Mouse (Mus musculus) forebrain, postnatal 0 days (tissue): ENCODE measurements around the gene Gosr2. TPM values are rescaled to one million over a fixed set of nuclear protein-coding genes. Genes with fewer than 3 reads are reported as not detected.

Experiments
- ATAC-seq: fragments of 200-750 bp; cut with Nextera tagmentation; 2 replicates; pipeline ENCODE4 v1.8.0; 2017; ENCODE audit warnings: mild to moderate bottlenecking, moderate library complexity
- DNase-seq: peaks from one replicate; pipeline ENCODE4 v3.0.0-alpha.2; 2015
- H3K27ac ChIP-seq: fragments of 300-500 bp; sonication (generic); 2 replicates; pipeline ENCODE4 v1.5.1; 2014; ENCODE audit warnings: low read depth, mild to moderate bottlenecking, antibody characterized with exemption, low read length, moderate library complexity, mixed read lengths
- H3K27me3 ChIP-seq: fragments of 300-500 bp; sonication (generic); 2 replicates; pipeline ENCODE4 v1.6.1; 2014; ENCODE audit warnings: mild to moderate bottlenecking, low read length, mixed read lengths; ENCODE audit not compliant: insufficient read depth
- H3K36me3 ChIP-seq: fragments of 300-500 bp; sonication (generic); 2 replicates; pipeline ENCODE4 v1.6.1; 2014; ENCODE audit warnings: mild to moderate bottlenecking, moderate library complexity; ENCODE audit not compliant: insufficient read depth
- H3K4me1 ChIP-seq: fragments of 300-500 bp; sonication (generic); 2 replicates; pipeline ENCODE4 v1.6.1; 2014; ENCODE audit warnings: antibody characterized with exemption; ENCODE audit not compliant: insufficient read depth
- H3K4me2 ChIP-seq: fragments of 300-500 bp; sonication (generic); 2 replicates; pipeline ENCODE4 v1.6.1; 2014; ENCODE audit warnings: low read depth, mild to moderate bottlenecking, moderate library complexity
- H3K4me3 ChIP-seq: fragments of 300-500 bp; sonication (generic); 2 replicates; pipeline ENCODE4 v1.5.1; 2014; ENCODE audit warnings: low read depth, low read length, mixed read lengths
- H3K9ac ChIP-seq: fragments of 300-500 bp; sonication (generic); 2 replicates; pipeline ENCODE4 v1.6.1; 2014; ENCODE audit warnings: mild to moderate bottlenecking
- H3K9me3 ChIP-seq: fragments of 300-500 bp; sonication (generic); 2 replicates; pipeline ENCODE4 v1.6.1; 2016; ENCODE audit warnings: low read length
- CTCF ChIP-seq: sonication (generic); IDR thresholded peaks from 2 replicates; pipeline ENCODE4 v1.5.1; 2016; ENCODE audit warnings: antibody characterized with exemption, control low read depth, low read depth
- WGBS: fragments of 180-500 bp; shearing (Covaris S2); extraction: QIAGEN DNeasy Blood & Tissue Kit; methylation state at CpG from one replicate; pipeline ENCODE4 v1.1.7; 2014; 5-methylcytosine and 5-hydroxymethylcytosine counted together
- polyA plus RNA-seq: library from polyadenylated mRNA; unstranded; fragments of >200 nt; fragmentation: Nextera tagmentation; extraction: Ambion mirVana; gene quantifications from 2 replicates; pipeline ENCODE4 v1.2.1, GENCODE M21; 2015
- total RNA-seq: library from RNA; depleted of rRNA; stranded (reverse); fragments of >200 nt; gene quantifications from 2 replicates; pipeline ENCODE4 v1.2.3, GENCODE M21; 2014

Gosr2 gene
- total and polyA plus RNA-seq, 2 experiments from 2014 or later: 102 to 117 TPM

DNA sequence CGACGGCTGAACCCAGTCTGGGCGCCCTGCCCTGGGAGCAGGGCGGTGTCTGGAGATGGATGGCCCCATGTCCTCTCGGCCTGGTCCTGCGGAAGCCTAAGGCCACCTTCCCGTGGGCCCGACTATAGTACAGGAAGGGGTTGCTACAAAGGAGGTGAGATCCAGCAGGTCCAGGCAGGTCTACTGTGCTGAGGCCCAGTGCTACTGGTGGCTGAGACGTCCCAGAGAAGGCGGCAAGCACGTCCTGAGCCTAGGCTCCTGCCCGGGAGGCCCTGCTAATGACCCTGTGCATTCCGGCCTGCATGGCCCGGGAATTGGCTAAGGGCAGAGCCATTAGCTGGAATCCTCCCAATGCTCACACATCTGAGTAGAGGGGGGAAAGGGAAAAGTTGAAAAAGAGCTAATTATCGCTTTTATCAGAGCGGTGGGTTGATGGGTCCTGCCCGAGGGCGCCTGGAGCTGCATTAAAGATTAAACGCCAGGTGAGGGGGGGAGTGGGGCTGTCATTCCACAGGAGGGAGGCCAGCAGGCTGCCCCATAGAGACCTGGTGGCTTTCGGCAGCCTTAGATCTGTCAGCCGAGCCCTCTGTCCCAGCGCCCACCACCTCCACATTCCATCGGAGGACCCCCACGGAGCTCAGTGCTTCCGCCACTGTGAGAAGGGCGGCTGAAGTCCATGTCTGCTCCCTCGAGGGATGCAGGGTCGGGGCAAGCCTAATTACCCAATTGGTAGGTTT, 14.3 kb upstream of the Gosr2 start:
- ATAC-seq (no peak), DNase-seq (no peak)
- Histone ChIP-seq H3K27me3 (no peaks in the 10 kb centered on the region), H3K9me3 (no peaks in the 10 kb centered on the region), H3K4me3 (no peak overlapping the region), H3K4me2 (no peak overlapping the region), H3K27ac (no peak overlapping the region), H3K9ac (no peak overlapping the region), H3K36me3 (no peaks in the 10 kb centered on the region), H3K4me1 (no peaks in the 10 kb centered on the region)
- 57% methylated on average over 28 of the region's 28 CpGs for WGBS
- TF ChIP-seq CTCF: no peak

DNA sequence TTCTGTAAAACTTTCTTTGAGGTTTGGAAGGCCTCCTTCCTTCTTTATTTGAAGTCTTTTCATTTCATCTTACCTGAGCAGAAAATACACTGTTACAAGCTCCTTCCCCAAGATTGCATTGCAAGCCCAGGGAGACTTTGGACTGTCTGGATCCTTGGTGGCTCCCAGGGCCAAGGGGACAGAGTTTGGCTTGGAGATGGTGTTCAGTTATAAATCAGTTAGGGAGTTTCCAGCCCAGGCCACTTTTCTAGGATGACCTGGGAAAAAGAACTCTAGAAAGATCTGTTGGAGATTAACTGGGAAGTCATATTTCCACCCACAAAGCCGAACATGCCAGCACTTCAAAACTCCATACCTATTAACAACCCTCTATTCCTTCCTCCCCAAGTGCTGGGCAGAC, 12.3 kb upstream of the Gosr2 start:
- WGBS: 86% methylated on average over 1 of the region's 1 CpGs
- Histone ChIP-seq H3K27me3 (no peaks in the 10 kb centered on the region), H3K4me3 (no peak overlapping the region), H3K4me1 (no peaks in the 10 kb centered on the region), H3K9me3 (no peaks in the 10 kb centered on the region), H3K36me3 (no peaks in the 10 kb centered on the region), H3K9ac (no peak overlapping the region), H3K4me2 (no peak overlapping the region), H3K27ac (no peak overlapping the region)
- DNase-seq (no peak), ATAC-seq (no peak)
- TF ChIP-seq CTCF: no peak

DNA sequence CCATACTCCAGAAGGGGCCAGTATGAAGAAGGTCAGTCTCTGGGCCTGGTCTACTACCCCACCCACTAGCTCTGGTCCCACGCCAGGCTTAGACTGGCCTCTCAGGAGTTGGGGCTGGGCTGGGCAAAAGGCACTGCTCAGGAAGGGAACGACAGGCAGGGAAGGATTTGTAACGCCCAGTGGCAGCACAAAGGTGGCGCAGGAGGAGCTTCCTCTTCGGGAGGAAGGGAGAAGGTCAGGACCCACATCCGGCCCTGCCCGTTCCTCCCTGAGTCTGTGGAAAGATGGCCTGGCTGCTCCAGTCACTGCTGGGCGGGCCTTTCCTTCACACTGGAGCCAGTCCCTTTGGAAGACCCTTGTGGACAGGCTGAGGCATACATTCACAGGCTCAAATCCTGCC, 9.3 kb upstream of the Gosr2 start:
- no peaks in the 10 kb centered on the region for H3K4me1 ChIP-seq
- no peaks in the 10 kb centered on the region for H3K27me3 ChIP-seq
- WGBS: 65% methylated on average over 8 of the region's 8 CpGs
- DNase-seq (no peak), ATAC-seq (no peak)
- TF ChIP-seq CTCF: no peak
- H3K27ac ChIP-seq: no peak overlapping the region
- no peaks in the 10 kb centered on the region for H3K36me3 ChIP-seq
- H3K4me2 ChIP-seq: no peak overlapping the region
- no peak overlapping the region for H3K9ac ChIP-seq
- no peak overlapping the region for H3K4me3 ChIP-seq
- H3K9me3 ChIP-seq: no peaks in the 10 kb centered on the region

DNA sequence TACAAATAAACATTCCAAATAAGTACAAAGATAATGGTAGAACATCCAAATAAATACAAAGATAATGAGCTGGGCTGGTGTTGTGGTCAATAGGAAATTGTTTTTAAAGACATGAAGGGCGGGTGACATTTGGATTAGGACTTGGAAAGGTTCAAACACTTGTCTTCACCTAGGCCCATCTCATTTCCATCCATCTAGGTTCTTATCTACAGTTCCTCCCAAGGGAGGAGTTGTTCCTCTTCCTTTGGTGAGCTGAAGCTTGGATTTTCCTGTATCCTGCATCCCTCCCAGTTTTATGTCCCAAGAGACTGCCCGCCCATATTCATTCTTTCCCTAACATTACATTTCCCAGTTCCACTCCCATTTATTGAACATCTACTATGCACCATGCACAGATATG, 528 bp upstream of the Gosr2 start:
- no peak for TF ChIP-seq CTCF
- Histone ChIP-seq H3K9me3 (no peaks in the 10 kb centered on the region), H3K27ac (peak overlapping the region; percentile 98), H3K36me3 (no peaks in the 10 kb centered on the region), H3K27me3 (no peaks in the 10 kb centered on the region), H3K4me1 (peaks cover 6% of the 10 kb centered on the region; the same call in 1 of the 2 replicates), H3K9ac (peak overlapping the region; percentile 92), H3K4me3 (peak overlapping the region; percentile 74), H3K4me2 (peak overlapping the region; percentile 60)
- WGBS: 76% methylated on average over 2 of the region's 2 CpGs
- ATAC-seq (no peak), DNase-seq (no peak)

DNA sequence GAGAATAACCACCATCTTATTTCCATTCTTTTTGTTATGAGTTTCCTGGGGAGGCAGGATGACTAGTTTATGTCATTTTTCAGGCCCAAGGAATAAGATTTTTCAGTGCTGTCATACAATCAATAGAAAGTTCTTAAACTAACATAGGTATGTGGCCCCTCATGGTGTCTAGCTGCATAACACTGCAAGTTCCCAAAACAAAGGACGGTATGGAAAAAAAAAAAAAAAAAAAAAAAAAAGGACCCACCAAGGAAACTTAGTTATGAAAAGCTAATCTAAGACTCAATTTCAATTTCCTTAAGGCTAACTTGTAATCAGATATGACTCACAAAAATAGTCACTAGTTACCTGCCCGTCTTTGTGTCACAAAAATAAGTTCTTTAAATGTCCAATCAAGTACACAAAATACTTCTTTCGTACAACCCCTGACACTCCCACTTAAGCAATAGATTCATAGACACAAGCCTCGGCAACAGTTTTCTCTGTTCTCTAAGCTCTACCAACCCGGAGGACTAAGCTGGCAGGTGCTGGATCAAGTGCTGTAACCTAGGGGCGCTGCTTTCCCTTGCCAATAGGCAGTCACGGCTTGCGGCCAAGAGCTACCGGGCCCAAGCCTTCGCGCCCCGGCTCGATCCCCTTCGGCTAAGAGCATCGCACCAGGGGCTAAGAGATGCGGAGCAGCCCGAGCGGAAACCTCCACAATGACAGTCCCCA, 690 bp downstream of the Gosr2 start:
- peaks cover 6% of the 10 kb centered on the region; the same call in 1 of the 2 replicates for H3K4me1 ChIP-seq
- DNase-seq (no peak), ATAC-seq (peak; percentile 56)
- peak overlapping the region; percentile 74 for H3K4me3 ChIP-seq
- no peaks in the 10 kb centered on the region for H3K9me3 ChIP-seq
- H3K27me3 ChIP-seq: no peaks in the 10 kb centered on the region
- peak overlapping the region; percentile 92 for H3K9ac ChIP-seq
- peak overlapping the region; percentile 60 for H3K4me2 ChIP-seq
- TF ChIP-seq CTCF: peak; percentile 38
- WGBS: under 1% methylated on average over 18 of the region's 18 CpGs
- peak overlapping the region; percentile 98 for H3K27ac ChIP-seq
- no peaks in the 10 kb centered on the region for H3K36me3 ChIP-seq

DNA sequence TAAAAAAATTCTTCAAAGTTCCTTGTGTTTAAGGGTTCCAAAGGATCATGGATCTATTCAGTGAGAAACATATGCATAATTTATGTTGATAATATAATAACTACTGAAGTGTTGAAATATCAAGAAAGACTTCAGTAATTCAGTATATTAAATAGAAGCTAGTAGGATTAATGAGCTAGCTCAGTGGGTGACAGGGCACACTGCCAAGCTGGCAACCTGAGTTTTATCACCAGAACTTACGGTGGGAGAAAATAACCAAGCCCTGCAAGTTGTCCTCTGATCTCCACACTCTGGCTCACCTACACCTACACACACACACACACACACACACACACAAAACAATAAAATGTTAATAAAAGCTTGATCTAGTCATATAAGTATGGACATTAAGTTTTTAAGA, 4.5 kb downstream of the Gosr2 start:
- 44% methylated on average over 1 of the region's 1 CpGs for WGBS
- Histone ChIP-seq H3K4me1 (peaks cover 5% of the 10 kb centered on the region; the same call in 1 of the 2 replicates), H3K4me3 (no peak overlapping the region), H3K9ac (no peak overlapping the region), H3K27me3 (no peaks in the 10 kb centered on the region), H3K36me3 (peaks cover 3% of the 10 kb centered on the region; the same call in 1 of the 2 replicates), H3K27ac (no peak overlapping the region), H3K9me3 (no peaks in the 10 kb centered on the region), H3K4me2 (no peak overlapping the region)
- TF ChIP-seq CTCF: no peak
- DNase-seq: no peak
- no peak for ATAC-seq

DNA sequence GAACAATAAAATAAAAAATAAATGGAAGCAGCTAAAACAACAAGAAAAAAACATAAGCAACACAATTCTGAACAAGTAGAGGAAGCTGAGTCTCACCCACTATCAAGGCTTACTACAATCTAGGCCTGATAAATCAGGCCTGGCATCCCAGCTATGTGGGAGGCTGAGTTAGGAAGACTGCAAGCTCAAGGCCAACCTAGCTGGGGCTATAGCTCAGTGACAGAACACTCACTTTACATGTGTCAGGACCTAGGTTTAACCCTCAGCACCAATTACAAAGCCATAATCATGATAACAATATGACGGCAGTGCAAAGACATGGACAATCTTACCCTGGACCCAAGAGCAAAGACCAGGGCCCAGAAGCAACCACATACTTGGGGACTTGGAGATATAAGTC, 6.7 kb downstream of the Gosr2 start:
- no peak for DNase-seq
- Histone ChIP-seq H3K4me3 (no peak overlapping the region), H3K27me3 (no peaks in the 10 kb centered on the region), H3K9ac (no peak overlapping the region), H3K27ac (no peak overlapping the region), H3K36me3 (peaks cover 21% of the 10 kb centered on the region), H3K4me2 (no peak overlapping the region), H3K4me1 (no peaks in the 10 kb centered on the region), H3K9me3 (no peaks in the 10 kb centered on the region)
- WGBS: 98% methylated on average over 1 of the region's 1 CpGs
- TF ChIP-seq CTCF: no peak
- no peak for ATAC-seq
